Mouse (Mus musculus): ENCODE measurements at regions not wholly inside any gene's neighbourhood (a gene's known extent, or its start where the extent isn't known, plus 50 kb on each side); places are given as distances from the start of the nearest gene placed in this dataset.
"Not testable (repeated sequence)": the region's sequence is repeated elsewhere in the genome, so short reads cannot be mapped to it uniquely, and the experiment has no call there.

GRCm38 (mm10) chr8:24386462-24386861 lies 339.2 kb downstream of the Adam3 start:
- DNase-seq (ENCODE audit: low read depth, low spot score): peak; percentile 88

- DNase-seq (ENCODE audit: low read depth, low spot score): peak; percentile 47
Measured at GRCm38 (mm10) chr8:24383963-24384435, 341.7 kb downstream of the Adam3 start.

GRCm38 (mm10) chr8:24383130-24383962 lies 342.3 kb downstream of the Adam3 start:
- DNase-seq (ENCODE audit: low read depth, low spot score): no peak

- no peak for DNase-seq (ENCODE audit: low read depth, low spot score)
Measured at GRCm38 (mm10) chr8:24381666-24382253, 343.9 kb downstream of the Adam3 start.

- no peak for DNase-seq (ENCODE audit: low read depth, low spot score)
Measured at GRCm38 (mm10) chr8:24378070-24378469, 347.6 kb downstream of the Adam3 start.

GRCm38 (mm10) chr8:24376846-24377245 lies 348.8 kb downstream of the Adam3 start:
- not testable (repeated sequence) for DNase-seq (ENCODE audit: low read depth, low spot score)

- peak; percentile 66 for DNase-seq (ENCODE audit: low read depth, low spot score)
Measured at GRCm38 (mm10) chr8:24374503-24374902, 351.1 kb downstream of the Adam3 start.

- no peak for DNase-seq (ENCODE audit: low read depth, low spot score)
Measured at GRCm38 (mm10) chr8:24372068-24372467, 353.6 kb downstream of the Adam3 start.

- DNase-seq (ENCODE audit: low read depth, low spot score): no peak
Measured at GRCm38 (mm10) chr8:24366000-24366399, 359.7 kb downstream of the Adam3 start.

GRCm38 (mm10) chr8:24364685-24365084 lies 361.0 kb downstream of the Adam3 start:
- no peak for DNase-seq (ENCODE audit: low read depth, low spot score)

- DNase-seq (ENCODE audit: low read depth, low spot score): peak; percentile 81
Measured at GRCm38 (mm10) chr8:24359022-24359600, 366.5 kb downstream of the Adam3 start.

- DNase-seq (ENCODE audit: low read depth, low spot score): peak; percentile 74
Measured at GRCm38 (mm10) chr8:24355146-24355545, 370.5 kb downstream of the Adam3 start.

GRCm38 (mm10) chr8:24353842-24354241 lies 371.8 kb downstream of the Adam3 start:
- peak; percentile 70 for DNase-seq (ENCODE audit: low read depth, low spot score)

- no peak for DNase-seq (ENCODE audit: low read depth, low spot score)
Measured at GRCm38 (mm10) chr8:24352322-24352721, 373.3 kb downstream of the Adam3 start.

GRCm38 (mm10) chr8:24351760-24352159 lies 373.9 kb downstream of the Adam3 start:
- no peak for DNase-seq (ENCODE audit: low read depth, low spot score)

GRCm38 (mm10) chr8:24346390-24347113 lies 379.1 kb downstream of the Adam3 start:
- DNase-seq (ENCODE audit: low read depth, low spot score): peak; percentile 31

- peak; percentile 12 for DNase-seq (ENCODE audit: low read depth, low spot score)
Measured at GRCm38 (mm10) chr8:24338694-24339093, 387.0 kb downstream of the Adam3 start.

GRCm38 (mm10) chr8:24337635-24338034 lies 388.0 kb downstream of the Adam3 start:
- peak; percentile 42 for DNase-seq (ENCODE audit: low read depth, low spot score)

GRCm38 (mm10) chr8:24335709-24336108 lies 389.9 kb downstream of the Adam3 start:
- DNase-seq (ENCODE audit: low read depth, low spot score): no peak

- DNase-seq (ENCODE audit: low read depth, low spot score): no peak
Measured at GRCm38 (mm10) chr8:24333705-24334104, 391.9 kb downstream of the Adam3 start.

GRCm38 (mm10) chr8:24310893-24311292 lies 414.8 kb downstream of the Adam3 start:
- no peak for DNase-seq (ENCODE audit: low read depth, low spot score)

- no peak for DNase-seq (ENCODE audit: low read depth, low spot score)
Measured at GRCm38 (mm10) chr8:24294565-24294964, 431.1 kb downstream of the Adam3 start.
